21 mouse cellular contexts compared by ENCODE assay signal in genomic region chr14:77324348-77324747, GRCm38 (mm10).
"Had no signal": no experiment of that assay in that cellular context is flagged by ENCODE, and none has a peak within 500 bp of the region (broad histone marks: within the 10 kb centered on the region; RNA-seq: fewer than 3 reads in every experiment).

No protein-coding gene starts in this region.

- H3K9ac ChIP-seq: liver, embryonic 13.5 days; liver, embryonic 15.5 days; liver, postnatal 0 days; lung, embryonic 15.5 days; midbrain, embryonic 12.5 days; neural tube, embryonic 13.5 days; neural tube, embryonic 15.5 days had no signal

- H3K27me3 ChIP-seq: liver, embryonic 13.5 days; liver, embryonic 15.5 days; lung, embryonic 15.5 days; midbrain, embryonic 12.5 days; neural tube, embryonic 13.5 days; neural tube, embryonic 15.5 days had no signal

- H3K4me1 ChIP-seq: liver, embryonic 13.5 days; liver, embryonic 15.5 days; lung, embryonic 15.5 days; midbrain, embryonic 10.5 days; midbrain, embryonic 12.5 days; neural tube, embryonic 13.5 days; neural tube, embryonic 15.5 days had no signal

- H3K9me3 ChIP-seq: liver, embryonic 13.5 days; liver, embryonic 15.5 days; lung, embryonic 15.5 days; midbrain, embryonic 10.5 days; midbrain, embryonic 12.5 days; neural tube, embryonic 13.5 days; neural tube, embryonic 15.5 days had no signal

- H3K36me3 ChIP-seq: liver, embryonic 13.5 days; liver, embryonic 15.5 days; lung, embryonic 15.5 days; midbrain, embryonic 10.5 days; midbrain, embryonic 12.5 days; neural tube, embryonic 13.5 days; neural tube, embryonic 15.5 days had no signal

- H3K4me3 ChIP-seq: liver, embryonic 13.5 days; liver, embryonic 15.5 days; lung, embryonic 15.5 days; midbrain, embryonic 10.5 days; midbrain, embryonic 12.5 days; myocyte; neural tube, embryonic 13.5 days; neural tube, embryonic 15.5 days had no signal

- H3K4me2 ChIP-seq: liver, embryonic 13.5 days; liver, embryonic 15.5 days; lung, embryonic 15.5 days; midbrain, embryonic 12.5 days; neural tube, embryonic 13.5 days; neural tube, embryonic 15.5 days had no signal

- H3K27ac ChIP-seq: liver, embryonic 13.5 days; liver, embryonic 15.5 days; lung, embryonic 15.5 days; midbrain, embryonic 10.5 days; midbrain, embryonic 12.5 days; neural tube, embryonic 13.5 days; neural tube, embryonic 15.5 days had no signal

- ATAC-seq: liver, postnatal 0 days; lung, postnatal 0 days; midbrain, embryonic 16.5 days had no signal

- DNase-seq: liver, embryonic 13.5 days; liver, postnatal 0 days; lung, adult 2 months; lung, postnatal 14 days; lung, postnatal 4 days; midbrain, embryonic 14.5 days; retina, postnatal 1 day; right cerebral cortex, postnatal 4 days; spleen, adult 18-20 months; thymus, adult 2 months; thymus, postnatal 25 days; thymus, postnatal 4 days had no signal
